Mouse (Mus musculus) cerebellum, postnatal 10 days (tissue): ENCODE measurements around the gene Cdyl2.

ENCODE experiments used
- DNase-seq, 2 experiments: peaks; one replicate each; pipeline ENCODE4 v3.0.0; 2021; ENCODE audit warnings: mixed read lengths in 2 of 2

Cdyl2 gene

GRCm38 (mm10) chr8:116533081-116533480 lies 199.7 kb downstream of the Cdyl2 start:
- no peak for DNase-seq

GRCm38 (mm10) chr8:116528736-116529135 lies 204.1 kb downstream of the Cdyl2 start:
- no peak for DNase-seq

GRCm38 (mm10) chr8:116524915-116525314 lies 207.9 kb downstream of the Cdyl2 start:
- DNase-seq, result peak; percentile 41 to 48
